Mouse (Mus musculus) megakaryocyte, embryonic 14.5 days (primary cell): ENCODE results near the gene Kbtbd13.

Experiments
- FLI1 ChIP-seq: IDR thresholded peaks from 2 replicates; pipeline ENCODE4 v1.6.1; 2012; ENCODE audit warnings: low read length, inconsistent platforms, mixed read lengths
- GATA1 ChIP-seq: IDR thresholded peaks from 3 replicates; pipeline ENCODE4 v1.6.1; 2012; ENCODE audit warnings: mixed read lengths, low read length, inconsistent platforms, borderline replicate concordance

DNA sequence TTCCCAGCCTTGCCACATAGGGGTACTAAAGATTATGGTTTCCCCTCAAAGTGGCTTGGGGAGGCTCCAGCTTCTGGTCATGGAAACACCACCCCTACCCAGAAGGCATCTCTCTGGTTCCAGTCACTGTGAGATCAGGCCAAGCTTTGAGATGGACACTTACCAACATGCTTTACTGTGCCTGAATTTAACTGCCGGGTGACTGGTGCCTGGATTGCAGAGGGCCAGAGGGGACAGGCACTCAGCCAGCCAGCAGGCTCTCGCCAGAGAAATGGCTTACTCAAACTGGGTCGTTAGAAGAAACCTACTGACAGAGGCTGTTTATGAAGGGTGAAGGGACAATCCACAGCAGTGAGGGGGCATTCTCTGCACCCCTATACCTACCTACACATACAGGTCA lies 7.2 kb downstream of the Kbtbd13 start:
- TF ChIP-seq GATA1 (no peak), FLI1 (no peak)
